Mouse (Mus musculus): ENCODE measurements around the gene Notum. TPM values are rescaled to one million over a fixed set of nuclear protein-coding genes. Genes with fewer than 3 reads are reported as not detected.

Notum gene
- total RNA-seq (2015) (not detected in 2 replicates), total RNA-seq (2017) (not detected in 2 replicates)

GRCm38 (mm10) chr11:120661076-120661460 lies at the start of gene Notum:
TSS of gene Notum (minus strand) at chr11:120661175.
- ATAC-seq (replicated peaks; ENCODE audit: poor library complexity) = no peak

DNA sequence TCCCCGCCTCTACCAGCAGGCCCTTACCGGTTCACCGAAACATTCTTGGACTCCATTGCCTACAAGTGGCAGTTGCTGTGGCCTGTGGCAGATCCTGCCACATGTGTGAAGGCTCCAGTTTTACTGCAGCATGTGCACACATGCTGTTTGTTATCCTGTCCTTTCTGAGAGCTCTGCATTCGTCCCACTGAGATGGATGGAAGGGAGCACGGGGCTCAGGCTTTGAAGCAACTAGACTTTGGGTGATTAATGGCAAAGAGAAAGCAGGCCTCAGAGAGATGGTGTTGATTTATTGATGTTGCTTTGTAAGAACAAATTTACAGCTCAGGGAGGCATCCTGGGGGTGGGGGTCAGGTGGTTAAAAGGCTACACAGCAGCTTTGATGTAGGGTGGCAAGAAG lies 49.7 kb upstream of the Notum start:
- no peak for ATAC-seq (replicated peaks; ENCODE audit: poor library complexity)

DNA sequence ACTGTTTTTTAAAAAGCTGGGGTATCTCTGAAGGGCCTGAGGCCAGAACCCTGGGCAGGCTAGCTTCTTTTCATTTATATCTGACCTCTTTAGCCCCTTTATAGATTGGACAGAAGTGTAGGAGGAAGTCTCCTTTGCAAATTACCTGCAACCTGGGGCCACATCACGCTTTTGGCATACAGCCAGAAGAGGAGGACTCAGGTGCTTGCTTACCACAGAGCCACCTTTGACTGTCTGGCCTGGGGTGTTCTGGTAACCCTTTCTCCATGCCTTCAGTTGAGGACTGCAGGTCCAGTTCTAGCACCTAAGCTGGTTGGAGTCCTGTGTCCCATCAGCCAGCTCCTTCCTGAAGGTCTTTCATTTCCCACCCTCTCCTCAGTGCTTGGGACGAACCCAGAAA lies 48.6 kb upstream of the Notum start:
- ATAC-seq (replicated peaks; ENCODE audit: poor library complexity) = no peak

- ATAC-seq (replicated peaks; ENCODE audit: poor library complexity) = no peak
Observed at GRCm38 (mm10) chr11:120707969-120708368, 47.0 kb upstream of the Notum start.

DNA sequence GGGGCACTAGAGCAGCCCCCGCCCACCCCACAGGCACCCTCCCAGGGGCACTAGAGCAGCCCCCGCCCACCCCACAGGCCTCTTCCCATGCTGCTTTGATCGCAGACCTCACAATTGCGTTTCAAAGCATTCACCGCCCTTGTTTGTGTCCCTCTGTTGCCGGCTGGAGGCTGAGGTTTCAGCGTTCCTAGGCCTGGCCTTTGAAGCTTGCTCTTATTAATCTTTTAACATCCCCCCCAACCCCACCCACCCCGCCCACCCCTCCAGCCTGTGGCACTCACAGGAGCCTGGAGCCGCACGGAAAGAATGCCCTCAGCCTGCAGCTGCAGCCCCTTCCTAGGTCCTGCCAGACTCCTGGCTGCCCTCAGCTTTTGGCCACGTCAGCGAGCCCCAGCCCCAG lies 46.2 kb upstream of the Notum start:
- no peak for ATAC-seq (replicated peaks; ENCODE audit: poor library complexity)

DNA sequence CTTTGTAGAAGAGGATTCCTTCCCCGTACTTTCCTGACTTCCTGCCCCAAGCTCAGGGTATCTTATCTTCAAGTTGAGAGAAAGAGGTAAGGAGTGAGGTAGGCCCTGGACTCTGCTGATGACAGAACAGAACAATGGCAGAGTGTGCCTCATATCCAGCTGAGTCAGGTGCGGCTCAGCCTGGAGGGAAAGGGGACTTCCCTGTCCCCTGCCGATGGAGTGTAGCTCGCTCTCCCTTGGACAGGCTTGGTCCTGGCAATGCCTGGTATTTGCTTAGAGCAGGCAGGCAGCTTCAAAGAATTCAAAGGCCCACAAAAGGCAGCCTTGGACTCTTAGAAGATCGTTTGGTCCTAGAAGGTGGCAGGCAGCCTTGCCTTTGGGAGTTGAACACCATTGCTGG lies 45.1 kb upstream of the Notum start:
- ATAC-seq (replicated peaks; ENCODE audit: poor library complexity) = no peak

- ATAC-seq (replicated peaks; ENCODE audit: poor library complexity) = no peak
Observed at GRCm38 (mm10) chr11:120704486-120705325, 43.7 kb upstream of the Notum start.

DNA sequence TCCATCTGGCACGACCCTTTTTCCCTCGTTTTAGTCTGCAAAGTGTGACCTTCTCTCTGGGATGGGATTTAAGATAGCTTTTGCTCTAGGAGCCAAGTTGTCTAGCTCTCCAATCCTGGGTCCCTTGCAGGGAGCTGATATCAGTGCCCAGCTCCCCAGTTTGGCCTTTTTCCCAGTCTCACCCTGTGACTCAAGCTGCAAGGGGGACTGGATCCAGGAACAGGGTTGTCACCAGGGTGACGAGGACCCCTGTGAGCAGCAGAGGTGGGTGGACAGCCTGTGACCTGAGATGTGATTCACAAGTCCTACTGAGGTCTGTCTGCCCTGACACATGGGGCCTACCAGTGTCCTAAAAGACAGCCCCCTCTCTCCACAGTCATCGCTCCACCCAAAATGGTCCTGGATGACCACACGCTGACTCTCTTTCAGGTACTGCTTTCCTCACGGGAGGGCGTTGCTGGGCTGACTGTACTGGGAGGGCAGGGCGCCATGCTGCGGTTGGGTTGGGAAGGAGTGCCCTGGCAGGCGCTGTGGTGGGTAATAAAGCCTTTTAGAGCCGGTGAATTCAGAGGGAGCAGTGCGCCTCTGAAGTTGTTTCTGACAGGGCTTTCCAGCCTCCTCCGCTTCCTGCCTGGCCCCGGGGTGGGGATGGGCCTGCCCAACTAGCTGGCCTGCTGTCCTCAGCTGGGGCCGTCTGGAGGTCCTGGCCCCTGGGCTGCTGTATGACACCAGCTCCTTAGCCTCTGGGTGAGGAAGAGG lies 42.9 kb upstream of the Notum start:
- ATAC-seq (replicated peaks; ENCODE audit: poor library complexity) = no peak

DNA sequence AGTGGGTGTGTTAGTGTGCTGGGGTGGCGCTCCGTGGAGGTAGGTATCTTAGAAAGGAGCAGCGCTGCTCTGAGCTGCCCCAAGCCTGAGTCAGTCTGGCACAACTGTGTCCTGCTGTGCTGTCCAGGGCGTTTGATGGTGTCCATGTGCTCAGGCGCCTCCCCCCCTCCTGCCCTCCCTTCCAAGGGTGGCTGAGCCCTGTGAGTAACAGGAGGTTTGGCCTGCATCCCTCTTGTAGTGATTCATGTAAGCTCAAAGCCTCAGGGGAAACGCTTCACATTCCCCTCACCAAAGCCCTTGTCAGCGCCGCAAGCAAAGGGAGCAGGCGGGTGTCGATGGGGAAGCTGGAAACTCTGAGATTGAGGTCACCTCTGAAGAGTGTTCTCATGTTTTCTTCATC lies 36.8 kb upstream of the Notum start:
- no peak for ATAC-seq (replicated peaks; ENCODE audit: poor library complexity)

GRCm38 (mm10) chr11:120696568-120696967 lies 35.6 kb upstream of the Notum start:
- ATAC-seq (replicated peaks; ENCODE audit: poor library complexity) = no peak

GRCm38 (mm10) chr11:120695641-120696040 lies 34.7 kb upstream of the Notum start:
- no peak for ATAC-seq (replicated peaks; ENCODE audit: poor library complexity)

DNA sequence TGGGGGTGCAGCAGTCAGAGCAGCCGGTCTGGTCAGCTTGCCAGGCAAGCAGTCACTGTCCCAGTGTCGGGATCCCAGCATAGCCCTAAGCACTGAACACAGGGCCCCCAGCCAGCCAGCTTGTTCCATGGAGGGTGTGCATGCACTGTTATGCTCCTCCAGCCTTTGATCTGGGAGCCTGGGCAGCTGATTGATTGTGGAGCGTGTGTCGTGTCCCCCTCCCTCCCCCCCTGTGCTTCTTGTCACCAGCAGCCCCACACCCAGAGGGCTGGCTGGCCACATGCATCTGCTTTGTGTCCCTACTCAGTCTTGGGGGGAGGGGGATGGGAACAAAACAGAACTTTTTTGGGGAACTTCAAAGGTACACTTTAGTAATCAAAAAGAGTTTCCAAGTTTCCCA lies 34.2 kb upstream of the Notum start:
- no peak for ATAC-seq (replicated peaks; ENCODE audit: poor library complexity)

DNA sequence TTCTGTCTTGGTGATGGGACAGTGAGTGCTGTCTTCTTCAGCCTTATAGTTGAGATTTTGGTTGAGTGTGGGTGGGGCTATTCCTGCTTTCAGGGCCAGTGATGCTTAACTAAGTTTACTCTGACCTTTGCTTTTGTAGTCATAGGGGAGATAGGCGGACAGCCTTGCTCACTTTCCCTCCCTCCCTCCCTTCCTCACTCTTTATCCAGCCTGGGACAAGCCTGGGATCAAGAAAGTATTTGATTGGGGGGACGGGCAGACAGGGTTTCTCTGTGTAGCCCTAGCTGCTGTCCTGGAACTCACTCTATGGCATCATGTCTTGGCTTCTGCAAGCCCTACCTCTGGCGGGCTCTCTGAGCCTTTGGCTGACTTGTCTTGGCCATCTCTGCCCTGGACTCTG lies 32.5 kb upstream of the Notum start:
- ATAC-seq (replicated peaks; ENCODE audit: poor library complexity) = no peak

- no peak for ATAC-seq (replicated peaks; ENCODE audit: poor library complexity)
Observed at GRCm38 (mm10) chr11:120692471-120693011, 31.6 kb upstream of the Notum start.

GRCm38 (mm10) chr11:120689365-120689764 lies 28.4 kb upstream of the Notum start:
- ATAC-seq (replicated peaks; ENCODE audit: poor library complexity) = no peak

DNA sequence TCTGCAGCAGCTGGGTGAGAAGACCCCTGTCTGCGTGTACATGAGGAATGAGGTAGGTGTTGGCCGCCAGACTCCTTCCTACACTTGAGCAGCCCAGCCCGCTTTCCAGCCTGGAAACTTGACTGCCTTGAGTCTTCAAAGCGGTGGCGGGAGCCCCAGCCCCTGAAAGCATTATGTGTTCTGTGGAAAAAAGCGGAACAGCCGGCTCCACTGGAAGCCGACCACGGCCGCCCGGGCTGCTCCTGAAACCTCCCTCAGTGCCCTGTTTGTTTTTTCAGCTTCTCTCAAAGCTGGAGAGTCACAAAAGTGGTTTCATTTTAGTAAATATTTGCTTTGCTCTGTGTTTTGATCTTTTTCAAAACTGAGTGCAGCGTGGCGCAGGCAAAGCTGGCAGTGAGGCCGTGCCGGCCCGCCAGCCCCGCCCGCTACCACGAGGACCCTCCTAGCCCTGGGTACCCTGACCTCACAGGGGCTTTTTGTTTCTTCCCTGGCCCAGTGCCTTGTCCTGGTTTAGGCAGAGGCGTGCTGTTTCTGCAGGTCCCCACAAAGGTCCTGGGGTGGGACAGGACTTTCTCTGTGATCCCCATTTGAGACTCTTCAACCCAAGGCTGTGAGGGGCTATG lies 25.8 kb upstream of the Notum start:
- ATAC-seq (replicated peaks; ENCODE audit: poor library complexity) = no peak

- ATAC-seq (replicated peaks; ENCODE audit: poor library complexity) = no peak
Observed at GRCm38 (mm10) chr11:120684660-120685059, 23.7 kb upstream of the Notum start.

DNA sequence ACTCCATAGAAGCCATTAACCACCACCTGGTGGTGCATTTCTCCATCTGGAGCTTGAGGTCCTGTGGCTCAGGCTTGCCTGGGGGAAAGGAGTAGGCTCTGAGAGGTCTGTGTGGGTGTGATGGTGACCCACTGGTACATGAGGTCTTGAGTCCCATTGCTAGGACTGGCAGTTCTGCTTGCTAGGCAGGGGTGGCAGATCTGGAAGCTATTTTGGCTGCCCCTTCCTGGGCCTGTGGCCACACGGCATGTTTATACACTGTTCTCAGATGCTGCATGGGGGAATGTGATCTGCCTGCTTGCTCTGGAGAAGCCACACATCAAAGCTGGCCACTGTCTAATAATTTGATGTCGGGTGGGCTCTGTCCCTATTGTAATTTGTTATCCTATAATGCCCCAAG lies 23.1 kb upstream of the Notum start:
- no peak for ATAC-seq (replicated peaks; ENCODE audit: poor library complexity)

- no peak for ATAC-seq (replicated peaks; ENCODE audit: poor library complexity)
Observed at GRCm38 (mm10) chr11:120683536-120683935, 22.6 kb upstream of the Notum start.

GRCm38 (mm10) chr11:120682683-120683082 lies 21.7 kb upstream of the Notum start:
- no peak for ATAC-seq (replicated peaks; ENCODE audit: poor library complexity)

GRCm38 (mm10) chr11:120679909-120680308 lies 18.9 kb upstream of the Notum start:
- peak; percentile 87 for ATAC-seq (replicated peaks; ENCODE audit: poor library complexity)

DNA sequence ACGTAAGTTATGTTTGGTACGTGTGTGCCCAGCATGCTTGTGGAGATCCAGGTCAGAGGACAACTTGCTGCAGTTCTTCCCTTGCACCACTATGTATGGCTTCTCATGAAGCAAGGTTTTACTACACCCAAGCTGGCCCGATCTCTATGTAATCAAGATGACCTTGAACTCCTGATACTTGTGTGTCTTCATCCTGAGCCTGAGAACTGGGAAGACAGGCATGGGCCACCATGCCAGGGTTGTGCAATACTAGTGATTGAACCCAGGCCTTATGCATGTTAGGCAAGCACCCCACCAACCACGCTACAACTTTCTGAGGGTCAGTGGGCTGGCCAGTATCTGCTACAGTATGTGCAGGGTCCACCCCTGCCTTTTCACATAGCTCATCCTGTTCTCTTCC lies 16.0 kb upstream of the Notum start:
- ATAC-seq (replicated peaks; ENCODE audit: poor library complexity) = no peak

Data from megakaryocyte progenitor cell, adult 5-6 weeks (primary cell).